Mouse (Mus musculus): ENCODE measurements at regions not wholly inside any gene's neighbourhood (a gene's known extent, or its start where the extent isn't known, plus 50 kb on each side); places are given as distances from the start of the nearest gene placed in this dataset.
A peak's percentile ranks its signal among the peaks of the same experiment; 100 is the strongest.
"Not testable (repeated sequence)": the region's sequence is repeated elsewhere in the genome, so short reads cannot be mapped to it uniquely, and the experiment has no call there.

GRCm38 (mm10) chr16:31553361-31554146 is 109.7 kb upstream of the Dlg1 start:
- no peak for DNase-seq (ENCODE audit: low spot score in 2 of 2)

GRCm38 (mm10) chr16:31560426-31560825 is 102.8 kb upstream of the Dlg1 start:
- DNase-seq (ENCODE audit: low spot score in 2 of 2) = no peak

- DNase-seq (ENCODE audit: low spot score in 2 of 2) = no peak
Observed at GRCm38 (mm10) chr16:31564926-31565325, 98.3 kb upstream of the Dlg1 start.

GRCm38 (mm10) chr16:31568316-31568715 is 94.9 kb upstream of the Dlg1 start:
- DNase-seq (ENCODE audit: low spot score in 2 of 2) = no peak

- DNase-seq (ENCODE audit: low spot score in 2 of 2) = no peak
Observed at GRCm38 (mm10) chr16:31569871-31570270, 93.4 kb upstream of the Dlg1 start.

GRCm38 (mm10) chr16:31570311-31571139 is 92.7 kb upstream of the Dlg1 start:
- no peak for DNase-seq (ENCODE audit: low spot score in 2 of 2)

GRCm38 (mm10) chr16:31573833-31574232 is 89.4 kb upstream of the Dlg1 start:
- not testable (repeated sequence) for DNase-seq (ENCODE audit: low spot score in 2 of 2)

GRCm38 (mm10) chr16:31575646-31576045 is 87.6 kb upstream of the Dlg1 start:
- DNase-seq (ENCODE audit: low spot score in 2 of 2) = not testable (repeated sequence)

- DNase-seq (ENCODE audit: low spot score in 2 of 2) = no peak
Observed at GRCm38 (mm10) chr16:31576422-31576821, 86.8 kb upstream of the Dlg1 start.

- no peak for DNase-seq (ENCODE audit: low spot score in 2 of 2)
Observed at GRCm38 (mm10) chr16:31577347-31577746, 85.9 kb upstream of the Dlg1 start.

GRCm38 (mm10) chr16:31579318-31579717 is 83.9 kb upstream of the Dlg1 start:
- no peak for DNase-seq (ENCODE audit: low spot score in 2 of 2)

- DNase-seq (ENCODE audit: low spot score in 2 of 2) = no peak
Observed at GRCm38 (mm10) chr16:31580779-31581178, 82.5 kb upstream of the Dlg1 start.

GRCm38 (mm10) chr16:31582885-31583284 is 80.4 kb upstream of the Dlg1 start:
- DNase-seq (ENCODE audit: low spot score in 2 of 2) = peak in 1 of 2 experiments; percentile 24

GRCm38 (mm10) chr16:31583627-31584026 is 79.6 kb upstream of the Dlg1 start:
- no peak for DNase-seq (ENCODE audit: low spot score in 2 of 2)

GRCm38 (mm10) chr16:31584216-31584823 is 78.9 kb upstream of the Dlg1 start:
- no peak for DNase-seq (ENCODE audit: low spot score in 2 of 2)

GRCm38 (mm10) chr16:31587036-31587435 is 76.2 kb upstream of the Dlg1 start:
- no peak for DNase-seq (ENCODE audit: low spot score in 2 of 2)

GRCm38 (mm10) chr16:31589576-31589975 is 73.7 kb upstream of the Dlg1 start:
- DNase-seq (ENCODE audit: low spot score in 2 of 2) = peak in 1 of 2 experiments; percentile 17

- DNase-seq (ENCODE audit: low spot score in 2 of 2) = no peak
Observed at GRCm38 (mm10) chr16:31591565-31591964, 71.7 kb upstream of the Dlg1 start.

GRCm38 (mm10) chr16:31592014-31592871 is 71.0 kb upstream of the Dlg1 start:
- peak; percentile 48 to 57 for DNase-seq (ENCODE audit: low spot score in 2 of 2)

- DNase-seq (ENCODE audit: low spot score in 2 of 2) = peak; percentile 63 to 68
Observed at GRCm38 (mm10) chr16:31592973-31593683, 70.1 kb upstream of the Dlg1 start.

- DNase-seq (ENCODE audit: low spot score in 2 of 2) = no peak
Observed at GRCm38 (mm10) chr16:31597965-31598364, 65.3 kb upstream of the Dlg1 start.
